Mouse (Mus musculus) stomach, postnatal 0 days (tissue): Measurements from ENCODE around the gene Golga7b. TPM values are rescaled to one million over a fixed set of nuclear protein-coding genes. Genes with fewer than 3 reads are reported as not detected.

ENCODE experiments used
- ATAC-seq: fragments of 200-750 bp; cut with Nextera tagmentation; 2 replicates; pipeline ENCODE4 v1.8.0; 2017; ENCODE audit not compliant: low FRiP score, low TSS enrichment
- DNase-seq: peaks from one replicate; pipeline ENCODE4 v3.0.0-alpha.2; 2016; ENCODE audit warnings: low spot score
- H3K27ac ChIP-seq: fragments of 300-500 bp; sonication (generic); replicated peaks from 2 replicates; pipeline ENCODE4 v1.5.1; 2014; ENCODE audit warnings: mild to moderate bottlenecking, control low read depth
- H3K27me3 ChIP-seq: fragments of 300-500 bp; sonication (generic); 2 replicates; pipeline ENCODE4 v1.6.1; 2014; ENCODE audit warnings: low read length; ENCODE audit not compliant: control insufficient read depth, insufficient read depth
- H3K36me3 ChIP-seq: fragments of 300-500 bp; sonication (generic); 2 replicates; pipeline ENCODE4 v1.6.1; 2014; ENCODE audit warnings: low read length, mixed read lengths; ENCODE audit not compliant: control insufficient read depth, insufficient read depth
- H3K4me1 ChIP-seq: fragments of 300-500 bp; sonication (generic); replicated peaks from 2 replicates; pipeline ENCODE4 v1.6.1; 2014; ENCODE audit warnings: antibody characterized with exemption; ENCODE audit not compliant: control insufficient read depth, insufficient read depth
- H3K4me2 ChIP-seq: fragments of 300-500 bp; sonication (generic); replicated peaks from 2 replicates; pipeline ENCODE4 v1.6.1; 2014; ENCODE audit warnings: low read depth, mild to moderate bottlenecking, control low read depth, moderate library complexity
- H3K4me3 ChIP-seq: fragments of 300-500 bp; sonication (generic); 2 replicates; pipeline ENCODE4 v1.5.1; 2014; ENCODE audit warnings: low read depth, low read length, control low read depth
- H3K9ac ChIP-seq: fragments of 300-500 bp; sonication (generic); 2 replicates; pipeline ENCODE4 v1.6.1; 2014; ENCODE audit warnings: mild to moderate bottlenecking, low read length, control low read depth, mixed read lengths
- H3K9me3 ChIP-seq: fragments of 300-500 bp; sonication (generic); 2 replicates; pipeline ENCODE4 v1.6.1; 2016; ENCODE audit warnings: low read length; ENCODE audit not compliant: control insufficient read depth
- CTCF ChIP-seq: IDR thresholded peaks from 2 replicates; pipeline ENCODE4 v1.5.1; 2016; ENCODE audit warnings: antibody characterized with exemption, low read depth, mild to moderate bottlenecking, moderate library complexity
- EP300 ChIP-seq: optimal IDR thresholded peaks from 2 replicates; pipeline ENCODE3; 2016; ENCODE audit warnings: antibody characterized with exemption
- WGBS: fragments of 180-500 bp; shearing (Covaris S2); extraction: QIAGEN DNeasy Blood & Tissue Kit; methylation state at CpG from one replicate; pipeline ENCODE4 v1.1.7; 2014; 5-methylcytosine and 5-hydroxymethylcytosine counted together
- polyA plus RNA-seq: library from polyadenylated mRNA; unstranded; fragments of >200 nt; fragmentation: Nextera tagmentation; extraction: Ambion mirVana; gene quantifications from 2 replicates; pipeline ENCODE4 v1.2.1, GENCODE M21; 2015

Gene Golga7b
- polyA plus RNA-seq, 1 experiment from 2014 or later, result 0.82 TPM

DNA sequence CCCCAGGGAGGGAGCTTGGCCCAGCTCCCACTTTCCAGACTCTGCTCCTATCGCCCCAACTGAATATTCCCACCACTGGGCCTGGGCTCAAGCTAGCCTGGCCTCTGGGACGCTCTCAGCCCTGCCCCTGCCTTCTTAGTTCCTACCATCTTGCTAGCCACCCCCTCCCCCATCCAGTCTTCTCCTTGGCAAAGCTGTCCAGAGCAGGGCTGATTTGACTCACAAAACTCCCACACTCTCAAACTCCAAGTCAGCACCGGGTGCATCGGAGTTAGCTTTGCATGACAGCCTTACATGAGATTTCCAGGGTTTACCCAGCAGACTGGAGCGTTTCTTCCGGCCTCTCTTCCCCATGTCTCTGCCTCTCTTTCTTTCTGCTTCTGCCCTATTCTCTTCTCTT is 45.8 kb downstream of the Golga7b start:
- H3K4me3 ChIP-seq, result no peak overlapping the region
- no peaks in the 10 kb centered on the region for H3K27me3 ChIP-seq
- TF ChIP-seq CTCF (no peak), EP300 (no peak)
- no peaks in the 10 kb centered on the region for H3K4me1 ChIP-seq
- no peaks in the 10 kb centered on the region for H3K36me3 ChIP-seq
- H3K27ac ChIP-seq, result no peak overlapping the region
- 74% methylated on average over 6 of the region's 6 CpGs for WGBS
- H3K9me3 ChIP-seq, result no peaks in the 10 kb centered on the region
- DNase-seq (no peak), ATAC-seq (no peak)
- no peak overlapping the region for H3K4me2 ChIP-seq
- no peak overlapping the region for H3K9ac ChIP-seq

DNA sequence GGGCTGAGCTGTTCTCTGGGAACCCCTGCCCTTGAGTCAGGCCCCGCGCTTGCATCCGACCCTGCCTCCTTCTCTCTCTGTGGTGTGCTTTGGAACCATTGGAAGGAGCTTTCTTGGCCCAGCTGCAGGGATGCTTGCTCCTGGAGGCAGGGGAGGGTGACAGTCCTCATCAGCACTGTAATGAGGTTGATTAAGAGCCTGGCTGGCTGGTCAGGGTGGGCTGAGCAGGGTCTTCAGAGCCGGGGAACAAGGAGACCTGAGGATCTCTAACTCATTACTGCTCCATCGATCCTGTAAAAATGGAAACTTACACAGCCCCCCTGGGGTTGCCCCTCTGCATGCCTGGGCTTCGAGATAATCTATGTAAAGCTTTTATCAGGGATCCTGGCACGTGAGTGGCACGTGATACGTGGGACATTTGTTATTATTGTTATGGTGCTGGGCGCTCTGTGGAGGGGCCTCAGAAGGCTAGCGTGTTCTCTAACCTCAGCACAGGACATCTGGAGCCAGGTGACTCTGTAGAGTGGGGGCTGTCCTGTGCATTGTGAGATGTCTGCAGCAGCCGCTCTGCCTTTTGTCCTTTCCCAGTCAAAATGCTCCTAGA is 55.9 kb downstream of the Golga7b start:
- Histone ChIP-seq H3K4me2 (no peak overlapping the region), H3K9ac (no peak overlapping the region), H3K27me3 (no peaks in the 10 kb centered on the region), H3K9me3 (no peaks in the 10 kb centered on the region), H3K4me1 (no peaks in the 10 kb centered on the region), H3K36me3 (no peaks in the 10 kb centered on the region), H3K27ac (no peak overlapping the region), H3K4me3 (no peak overlapping the region)
- DNase-seq (no peak), ATAC-seq (no peak)
- WGBS, result 62% methylated on average over 12 of the region's 12 CpGs
- TF ChIP-seq EP300 (no peak), CTCF (no peak)

DNA sequence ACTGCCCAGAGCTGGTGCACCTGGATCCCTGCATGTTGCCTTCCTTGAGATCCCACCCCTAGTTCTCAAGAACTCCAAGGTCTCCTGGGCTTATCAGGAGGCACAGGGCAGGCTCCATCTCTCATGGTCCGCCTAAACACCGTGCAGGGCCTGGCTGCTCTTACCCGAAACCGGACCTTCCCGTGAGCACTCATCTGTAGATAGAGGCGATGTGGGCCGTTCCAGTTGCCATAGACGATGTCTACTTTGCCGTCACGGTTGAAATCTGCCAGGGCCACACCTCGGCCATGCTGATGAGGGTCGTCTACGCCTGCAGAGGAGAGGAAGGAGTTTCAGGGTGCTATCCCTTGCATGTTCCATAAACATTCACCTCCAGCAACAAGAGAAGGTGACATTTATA is 57.1 kb downstream of the Golga7b start:
- DNase-seq, result no peak
- H3K27ac ChIP-seq, result no peak overlapping the region
- H3K4me1 ChIP-seq, result no peaks in the 10 kb centered on the region
- no peak overlapping the region for H3K4me3 ChIP-seq
- H3K9me3 ChIP-seq, result no peaks in the 10 kb centered on the region
- H3K9ac ChIP-seq, result no peak overlapping the region
- 80% methylated on average over 13 of the region's 13 CpGs for WGBS
- ATAC-seq, result no peak
- TF ChIP-seq CTCF, result no peak
- TF ChIP-seq EP300, result no peak
- H3K36me3 ChIP-seq, result no peaks in the 10 kb centered on the region
- no peaks in the 10 kb centered on the region for H3K27me3 ChIP-seq
- H3K4me2 ChIP-seq, result no peak overlapping the region

DNA sequence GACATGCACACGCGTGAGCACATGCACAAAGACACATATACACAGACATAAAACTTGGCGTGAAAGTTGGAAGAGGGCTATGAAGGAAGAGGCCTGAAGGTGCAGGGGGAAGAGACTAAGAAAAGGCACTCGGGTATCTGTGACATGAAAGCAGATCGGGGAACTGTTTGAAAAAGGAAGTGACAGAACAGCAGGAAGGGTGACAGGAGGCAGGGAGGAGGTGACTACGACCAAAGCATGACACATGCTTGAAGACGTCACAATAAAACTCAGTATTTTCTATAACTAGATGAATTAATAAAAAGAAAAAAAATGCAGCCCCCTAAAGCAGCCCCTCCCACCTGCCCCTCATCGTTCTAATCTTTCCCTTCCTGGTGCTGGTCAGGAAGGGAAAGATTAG is 58.4 kb downstream of the Golga7b start:
- DNase-seq (no peak), ATAC-seq (no peak)
- no peak overlapping the region for H3K9ac ChIP-seq
- H3K9me3 ChIP-seq, result no peaks in the 10 kb centered on the region
- no peaks in the 10 kb centered on the region for H3K27me3 ChIP-seq
- H3K27ac ChIP-seq, result no peak overlapping the region
- no peaks in the 10 kb centered on the region for H3K36me3 ChIP-seq
- H3K4me1 ChIP-seq, result no peaks in the 10 kb centered on the region
- no peak overlapping the region for H3K4me2 ChIP-seq
- TF ChIP-seq CTCF, result no peak
- no peak for TF ChIP-seq EP300
- no peak overlapping the region for H3K4me3 ChIP-seq
- 56% methylated on average over 8 of the region's 8 CpGs for WGBS

DNA sequence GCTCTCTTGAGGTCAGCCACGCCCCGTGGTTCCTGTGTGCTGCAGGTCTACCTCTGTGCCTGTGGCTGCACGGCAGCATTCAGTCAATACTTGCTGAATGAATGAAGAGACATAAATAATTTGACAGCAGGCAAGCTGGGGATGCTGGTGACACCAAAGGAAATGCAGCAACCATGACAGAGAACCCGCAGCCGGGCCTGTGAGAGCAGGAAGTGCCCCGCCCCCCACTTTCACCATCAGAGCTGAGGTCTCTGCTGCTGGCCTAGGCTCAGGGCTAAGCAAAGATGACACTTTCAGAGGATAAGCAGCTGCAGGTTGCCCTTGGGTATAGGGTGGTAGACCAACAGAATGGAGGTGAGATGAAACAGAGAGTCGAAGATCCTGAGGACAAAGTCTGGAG is 58.8 kb downstream of the Golga7b start:
- H3K9me3 ChIP-seq, result no peaks in the 10 kb centered on the region
- H3K27me3 ChIP-seq, result no peaks in the 10 kb centered on the region
- no peaks in the 10 kb centered on the region for H3K36me3 ChIP-seq
- no peak for ATAC-seq
- H3K27ac ChIP-seq, result no peak overlapping the region
- no peak overlapping the region for H3K4me2 ChIP-seq
- H3K4me3 ChIP-seq, result no peak overlapping the region
- no peak for DNase-seq
- 39% methylated on average over 7 of the region's 7 CpGs for whole genome bisulfite sequencing
- no peaks in the 10 kb centered on the region for H3K4me1 ChIP-seq
- H3K9ac ChIP-seq, result no peak overlapping the region
- TF ChIP-seq CTCF (no peak), EP300 (no peak)

DNA sequence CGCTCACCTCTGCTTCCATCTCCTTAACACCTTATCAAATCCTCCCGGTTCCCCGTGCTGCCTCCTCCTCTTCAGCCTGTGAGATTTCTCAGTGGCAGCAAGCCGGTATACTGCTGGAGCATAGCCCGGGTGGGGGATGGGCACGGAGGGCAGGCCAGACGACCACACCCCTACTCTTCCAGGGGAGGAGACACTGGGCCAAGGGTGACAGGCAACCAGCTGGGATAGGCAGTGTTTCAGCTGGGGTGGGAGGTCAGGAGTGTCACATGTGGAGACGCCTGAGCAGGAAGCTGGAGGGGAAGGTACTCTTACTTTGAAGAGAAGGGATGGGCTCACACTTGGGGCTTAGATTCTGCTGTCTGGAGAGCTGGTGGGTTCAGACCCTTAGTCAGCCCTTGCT is 59.6 kb downstream of the Golga7b start:
- ATAC-seq (peak; percentile 35; the same call in 1 of the 2 replicates), DNase-seq (peak; percentile 47)
- no peaks in the 10 kb centered on the region for H3K36me3 ChIP-seq
- no peak overlapping the region for H3K4me3 ChIP-seq
- H3K27me3 ChIP-seq, result no peaks in the 10 kb centered on the region
- H3K9ac ChIP-seq, result no peak overlapping the region
- 5% methylated on average over 8 of the region's 8 CpGs for WGBS
- no peak overlapping the region for H3K27ac ChIP-seq
- H3K4me1 ChIP-seq, result no peaks in the 10 kb centered on the region
- TF ChIP-seq EP300, result no peak
- no peak for TF ChIP-seq CTCF
- H3K9me3 ChIP-seq, result no peaks in the 10 kb centered on the region
- no peak overlapping the region for H3K4me2 ChIP-seq
